Mouse (Mus musculus) gastrocnemius, adult 18-20 months (tissue): Measurements from ENCODE around the gene Apoa5. TPM values are rescaled to one million over a fixed set of nuclear protein-coding genes. Genes with fewer than 3 reads are reported as not detected.

Experiments used
- DNase-seq: peaks from one replicate; pipeline ENCODE4 v3.0.0; 2021; ENCODE audit warnings: low spot score
- long read RNA-seq, 2 experiments: library from polyadenylated mRNA; stranded (forward); transcript quantifications; one replicate each; pipeline ENCODE4 v2.0.0; 2021
- total RNA-seq, 2 experiments: library from RNA; stranded (reverse); gene quantifications; 2 replicates each; pipeline ENCODE4 v1.2.3; 2021

Apoa5 gene
- total RNA-seq = under 1 TPM in 1 of 2 experiments, not detected in 1; 1.00 TPM
- long read RNA-seq, experiment 1 = 0 reads
- long read RNA-seq, experiment 2 = 0 reads

GRCm38 (mm10) chr9:46268343-46268873 is at the start of gene Apoa5:
Apoa5 (plus strand) TSS chr9:46268633.
- DNase-seq = no peak

GRCm38 (mm10) chr9:46223090-46223489 is 45.3 kb upstream of the Apoa5 start:
- no peak for DNase-seq

- DNase-seq = no peak
Observed at GRCm38 (mm10) chr9:46224101-46224500, 44.3 kb upstream of the Apoa5 start.

- no peak for DNase-seq
Observed at GRCm38 (mm10) chr9:46224945-46225660, 43.3 kb upstream of the Apoa5 start.

GRCm38 (mm10) chr9:46227064-46227614 is 41.3 kb upstream of the Apoa5 start:
- no peak for DNase-seq

GRCm38 (mm10) chr9:46228491-46228890 is 39.9 kb upstream of the Apoa5 start, which contains the start of gene Apoa1:
Apoa1 (plus strand) TSS chr9:46228580.
- DNase-seq = no peak

GRCm38 (mm10) chr9:46229573-46230449 is 38.6 kb upstream of the Apoa5 start:
- DNase-seq = peak; percentile 78

GRCm38 (mm10) chr9:46230450-46230975 is 37.9 kb upstream of the Apoa5 start:
- DNase-seq = no peak

GRCm38 (mm10) chr9:46235196-46235595 is 33.2 kb upstream of the Apoa5 start:
- DNase-seq = no peak

- no peak for DNase-seq
Observed at GRCm38 (mm10) chr9:46235596-46235648, 33.0 kb upstream of the Apoa5 start, which contains the start of gene Apoc3. Apoc3 (minus strand) TSS chr9:46235636.

GRCm38 (mm10) chr9:46235649-46236048 is 32.8 kb upstream of the Apoa5 start:
- no peak for DNase-seq

GRCm38 (mm10) chr9:46238850-46239249 is 29.6 kb upstream of the Apoa5 start:
- no peak for DNase-seq

- DNase-seq = no peak
Observed at GRCm38 (mm10) chr9:46240526-46241153, 27.8 kb upstream of the Apoa5 start, which contains the start of gene Apoa4. Apoa4 (plus strand) TSS chr9:46240696.

GRCm38 (mm10) chr9:46241818-46242217 is 26.6 kb upstream of the Apoa5 start:
- DNase-seq = no peak

GRCm38 (mm10) chr9:46243122-46243521 is 25.3 kb upstream of the Apoa5 start:
- DNase-seq = no peak

GRCm38 (mm10) chr9:46243584-46243983 is 24.8 kb upstream of the Apoa5 start:
- DNase-seq = no peak

- peak; percentile 65 for DNase-seq
Observed at GRCm38 (mm10) chr9:46246752-46247324, 21.6 kb upstream of the Apoa5 start.

GRCm38 (mm10) chr9:46256177-46256576 is 12.3 kb upstream of the Apoa5 start:
- DNase-seq = no peak

GRCm38 (mm10) chr9:46256658-46257385 is 11.6 kb upstream of the Apoa5 start:
- DNase-seq = no peak

GRCm38 (mm10) chr9:46257546-46257945 is 10.9 kb upstream of the Apoa5 start:
- no peak for DNase-seq

- no peak for DNase-seq
Observed at GRCm38 (mm10) chr9:46259111-46259510, 9.3 kb upstream of the Apoa5 start.
